Mouse (Mus musculus) limb, embryonic 14.5 days (tissue): ENCODE results near the gene Cacng7. TPM values are rescaled to one million over a fixed set of nuclear protein-coding genes. Genes with fewer than 3 reads are reported as not detected.

Experiments used
- ATAC-seq: fragments of 200-750 bp; cut with Nextera tagmentation; 2 replicates; pipeline ENCODE4 v1.8.0; 2017; ENCODE audit warnings: low read depth, moderate number of reproducible peaks, moderate TSS enrichment; ENCODE audit not compliant: low FRiP score
- DNase-seq: peaks from one replicate; pipeline ENCODE4 v3.0.0-alpha.2; 2015; ENCODE audit warnings: low spot score
- H3K27ac ChIP-seq: fragments of 300-500 bp; sonication (generic); replicated peaks from 2 replicates; pipeline ENCODE4 v1.5.1; 2014; ENCODE audit warnings: low read depth, mild to moderate bottlenecking, low read length, moderate library complexity, mixed read lengths
- H3K27me3 ChIP-seq: fragments of 300-500 bp; sonication (generic); 2 replicates; pipeline ENCODE4 v1.6.1; 2014; ENCODE audit warnings: low read length, mixed read lengths; ENCODE audit not compliant: control insufficient read depth, insufficient read depth
- H3K36me3 ChIP-seq: fragments of 300-500 bp; sonication (generic); 2 replicates; pipeline ENCODE4 v1.6.1; 2014; ENCODE audit warnings: mild to moderate bottlenecking, low read length, moderate library complexity, mixed read lengths; ENCODE audit not compliant: control insufficient read depth, insufficient read depth
- H3K4me1 ChIP-seq: fragments of 300-500 bp; sonication (generic); 2 replicates; pipeline ENCODE4 v1.6.1; 2014; ENCODE audit warnings: antibody characterized with exemption, low read length, mixed read lengths; ENCODE audit not compliant: control insufficient read depth, insufficient read depth
- H3K4me2 ChIP-seq: fragments of 300-500 bp; sonication (generic); replicated peaks from 2 replicates; pipeline ENCODE4 v1.6.1; 2014; ENCODE audit warnings: low read depth, mild to moderate bottlenecking, low read length, moderate library complexity; ENCODE audit not compliant: severe bottlenecking
- H3K4me3 ChIP-seq: fragments of 300-500 bp; sonication (generic); replicated peaks from 2 replicates; pipeline ENCODE4 v1.5.1; 2014; ENCODE audit warnings: low read length
- H3K9ac ChIP-seq: fragments of 300-500 bp; sonication (generic); 2 replicates; pipeline ENCODE4 v1.6.1; 2014; ENCODE audit warnings: mild to moderate bottlenecking, low read depth, low read length, moderate library complexity; ENCODE audit not compliant: severe bottlenecking
- H3K9me3 ChIP-seq: fragments of 300-500 bp; sonication (generic); 2 replicates; pipeline ENCODE4 v1.6.1; 2016; ENCODE audit warnings: low read length; ENCODE audit not compliant: control insufficient read depth
- POLR2A ChIP-seq: fragments of 200-500 bp; IDR thresholded peaks from 2 replicates; pipeline ENCODE4 v1.8.0; 2012; ENCODE audit warnings: inconsistent platforms, mild to moderate bottlenecking, moderate library complexity, borderline replicate concordance; ENCODE audit not compliant: insufficient read depth, insufficient read length; ENCODE audit errors: extremely low read depth
- whole genome bisulfite sequencing: fragments of 180-500 bp; shearing (Covaris S2); extraction: QIAGEN DNeasy Blood & Tissue Kit; methylation state at CpG from one replicate; pipeline ENCODE4 v1.1.7; 2014; 5-methylcytosine and 5-hydroxymethylcytosine counted together
- polyA plus RNA-seq, 2 experiments: library from polyadenylated mRNA; depleted of rRNA in 1 of 2; stranded (reverse) in 1 of 2; unstranded in 1 of 2; fragments of >200 nt; fragmentation: Nextera tagmentation in 1 of 2; extraction: Ambion mirVana in 1 of 2; gene quantifications; 2 replicates each; pipeline versions ENCODE4 v1.2.1 to v1.2.3; 2012 to 2014

The Cacng7 gene
- polyA plus RNA-seq, 2 experiments: 3.9 to 129 TPM

GRCm38 (mm10) chr7:3347366-3348287, 14.9 kb downstream of the Cacng7 start:
- peaks cover 75% of the 10 kb centered on the region for H3K36me3 ChIP-seq
- no peak overlapping the region for H3K27ac ChIP-seq
- H3K4me3 ChIP-seq: no peak overlapping the region
- H3K4me1 ChIP-seq: no peaks in the 10 kb centered on the region
- 73% methylated on average over 20 of the region's 20 CpGs for WGBS
- H3K4me2 ChIP-seq: no peak overlapping the region
- H3K9ac ChIP-seq: no peak overlapping the region
- no peak for ATAC-seq
- no peaks in the 10 kb centered on the region for H3K9me3 ChIP-seq
- no peaks in the 10 kb centered on the region for H3K27me3 ChIP-seq
- DNase-seq: no peak
- TF ChIP-seq POLR2A: no peak

- Histone ChIP-seq H3K27me3 (no peaks in the 10 kb centered on the region), H3K4me1 (no peaks in the 10 kb centered on the region), H3K9me3 (no peaks in the 10 kb centered on the region), H3K27ac (no peak overlapping the region), H3K4me2 (no peak overlapping the region), H3K36me3 (peaks cover 73% of the 10 kb centered on the region), H3K9ac (no peak overlapping the region), H3K4me3 (no peak overlapping the region)
- DNase-seq (no peak), ATAC-seq (no peak)
- 69% methylated on average over 5 of the region's 5 CpGs for WGBS
- no peak for TF ChIP-seq POLR2A
Observed at GRCm38 (mm10) chr7:3348326-3348725, 15.6 kb downstream of the Cacng7 start.

- DNase-seq: no peak
- no peak overlapping the region for H3K9ac ChIP-seq
- no peaks in the 10 kb centered on the region for H3K9me3 ChIP-seq
- ATAC-seq: no peak
- H3K36me3 ChIP-seq: peaks cover 70% of the 10 kb centered on the region
- H3K27me3 ChIP-seq: no peaks in the 10 kb centered on the region
- no peak overlapping the region for H3K27ac ChIP-seq
- no peak overlapping the region for H3K4me3 ChIP-seq
- H3K4me1 ChIP-seq: no peaks in the 10 kb centered on the region
- 87% methylated on average over 9 of the region's 9 CpGs for WGBS
- no peak for TF ChIP-seq POLR2A
- H3K4me2 ChIP-seq: no peak overlapping the region
Observed at GRCm38 (mm10) chr7:3349775-3350174, 17.0 kb downstream of the Cacng7 start.

DNA sequence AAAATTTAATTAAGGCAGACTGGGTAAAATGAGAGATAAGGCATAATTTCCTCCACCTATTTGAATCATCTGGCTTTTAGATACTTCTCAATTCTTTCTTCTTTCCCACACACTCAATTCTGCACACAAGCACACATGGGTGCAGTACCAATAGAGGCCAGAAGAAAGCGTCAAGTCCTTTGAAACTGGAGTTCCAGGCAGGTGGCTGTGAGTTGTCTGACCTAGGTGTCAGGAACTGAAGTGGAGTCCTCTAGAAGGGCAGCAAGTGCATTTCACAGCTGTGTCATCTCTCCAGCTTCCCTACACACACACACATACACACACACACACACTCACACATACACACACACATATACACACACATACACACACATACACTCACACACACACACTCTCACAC, 18.8 kb downstream of the Cacng7 start:
- Histone ChIP-seq H3K27ac (no peak overlapping the region), H3K4me1 (no peaks in the 10 kb centered on the region), H3K36me3 (peaks cover 59% of the 10 kb centered on the region), H3K9me3 (no peaks in the 10 kb centered on the region), H3K4me2 (no peak overlapping the region), H3K9ac (no peak overlapping the region), H3K27me3 (no peaks in the 10 kb centered on the region), H3K4me3 (no peak overlapping the region)
- WGBS: 95% methylated on average over 1 of the region's 1 CpGs
- DNase-seq (no peak), ATAC-seq (no peak)
- TF ChIP-seq POLR2A: no peak

DNA sequence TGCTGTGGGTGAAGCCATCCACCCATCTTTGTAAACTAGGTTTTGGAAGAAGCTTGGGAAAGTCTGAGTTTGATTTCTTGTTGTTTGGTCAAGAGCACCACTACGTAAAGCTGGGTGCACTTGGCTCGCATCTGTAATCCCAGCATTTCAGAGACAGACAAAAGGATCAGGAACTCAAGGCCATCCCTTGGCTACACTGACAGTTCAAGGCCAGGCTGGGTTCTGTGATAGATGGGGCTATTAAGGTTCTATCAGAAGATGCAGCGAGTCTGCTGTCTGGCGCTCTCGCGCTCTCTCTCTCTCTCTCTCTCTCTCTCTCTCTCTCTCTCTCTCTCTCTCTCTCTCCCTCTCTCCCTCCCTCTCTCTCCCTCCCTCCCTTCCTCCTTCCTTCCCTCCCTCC, 22.1 kb downstream of the Cacng7 start:
- no peak overlapping the region for H3K4me3 ChIP-seq
- no peaks in the 10 kb centered on the region for H3K27me3 ChIP-seq
- no peak overlapping the region for H3K4me2 ChIP-seq
- DNase-seq: no peak
- H3K9ac ChIP-seq: no peak overlapping the region
- H3K9me3 ChIP-seq: no peaks in the 10 kb centered on the region
- no peak for TF ChIP-seq POLR2A
- peaks cover 51% of the 10 kb centered on the region for H3K36me3 ChIP-seq
- no peaks in the 10 kb centered on the region for H3K4me1 ChIP-seq
- H3K27ac ChIP-seq: no peak overlapping the region
- ATAC-seq: no peak
- WGBS: 83% methylated on average over 6 of the region's 6 CpGs
